Mouse (Mus musculus): Measurements from ENCODE around the gene Grifin. TPM values are rescaled to one million over a fixed set of nuclear protein-coding genes. Genes with fewer than 3 reads are reported as not detected.

Gene Grifin
- not detected in 2 replicates for polyA plus RNA-seq (2015; fragmentation: Nextera tagmentation; extraction: Ambion mirVana)

GRCm38 (mm10) chr5:140564896-140565295 is at the start of gene Grifin:
Gene Grifin (minus strand): TSS chr5:140565071.

GRCm38 (mm10) chr5:140607001-140607835 is 42.3 kb upstream of the Grifin start, which contains the start of gene Lfng:
Gene Lfng (plus strand): TSS chr5:140607320.

Other genes starting within 250 kb of the Grifin start
- gene Mad1l1, start 243.5 kb downstream of the Grifin start, polyA plus RNA-seq (2015; fragmentation: Nextera tagmentation; extraction: Ambion mirVana) = 18.2 and 19.7 TPM in 2 replicates
- 21.4 and 23.1 TPM in 2 replicates for gene Nudt1, start 243.4 kb downstream of the Grifin start, polyA plus RNA-seq (2015; fragmentation: Nextera tagmentation; extraction: Ambion mirVana)
- 7.9 and 9.5 TPM in 2 replicates for gene Mrm2, start 233.2 kb downstream of the Grifin start, polyA plus RNA-seq (2015; fragmentation: Nextera tagmentation; extraction: Ambion mirVana)
- 17.4 and 19.2 TPM in 2 replicates for gene Snx8, start 175.8 kb downstream of the Grifin start, polyA plus RNA-seq (2015; fragmentation: Nextera tagmentation; extraction: Ambion mirVana)
- 59.5 and 66.4 TPM in 2 replicates for gene Eif3b, start 145.7 kb downstream of the Grifin start, polyA plus RNA-seq (2015; fragmentation: Nextera tagmentation; extraction: Ambion mirVana)
- gene Gm4869, start 119.4 kb downstream of the Grifin start, polyA plus RNA-seq (2015; fragmentation: Nextera tagmentation; extraction: Ambion mirVana) = 0.18 and 0.21 TPM in 2 replicates
- gene Chst12, start 59.5 kb downstream of the Grifin start, polyA plus RNA-seq (2015; fragmentation: Nextera tagmentation; extraction: Ambion mirVana) = 88.0 and 102 TPM in 2 replicates
- 12.0 and 13.2 TPM in 2 replicates for gene Lfng, start 42.2 kb upstream of the Grifin start, polyA plus RNA-seq (2015; fragmentation: Nextera tagmentation; extraction: Ambion mirVana)
- 9.3 and 10.2 TPM in 2 replicates for gene Ttyh3, start 84.0 kb upstream of the Grifin start, polyA plus RNA-seq (2015; fragmentation: Nextera tagmentation; extraction: Ambion mirVana)
- gene Iqce, start 137.3 kb upstream of the Grifin start, polyA plus RNA-seq (2015; fragmentation: Nextera tagmentation; extraction: Ambion mirVana) = 8.2 and 8.8 TPM in 2 replicates
- gene Brat1, start 139.9 kb upstream of the Grifin start, polyA plus RNA-seq (2015; fragmentation: Nextera tagmentation; extraction: Ambion mirVana) = 10.0 and 12.9 TPM in 2 replicates
- 0.56 and 0.61 TPM in 2 replicates for gene Amz1, start 159.1 kb upstream of the Grifin start, polyA plus RNA-seq (2015; fragmentation: Nextera tagmentation; extraction: Ambion mirVana)

Measured in urinary bladder, postnatal 0 days (tissue).